Mouse (Mus musculus) midbrain, postnatal 0 days (tissue): ENCODE results near the gene Vtcn1. TPM values are rescaled to one million over a fixed set of nuclear protein-coding genes. Genes with fewer than 3 reads are reported as not detected.
"Not testable (repeated sequence)": the region's sequence is repeated elsewhere in the genome, so short reads cannot be mapped to it uniquely, and the experiment has no call there.

Experiments
- ATAC-seq: fragments of 200-750 bp; cut with Nextera tagmentation; 2 replicates; pipeline ENCODE4 v1.8.0; 2017; ENCODE audit warnings: moderate number of reproducible peaks, mild to moderate bottlenecking, moderate TSS enrichment, moderate library complexity; ENCODE audit not compliant: low FRiP score
- DNase-seq: peaks from one replicate; pipeline ENCODE4 v3.0.0-alpha.2; 2015; ENCODE audit warnings: low spot score
- H3K27ac ChIP-seq: fragments of 300-500 bp; sonication (generic); 2 replicates; pipeline ENCODE4 v1.5.1; 2014; ENCODE audit warnings: low read depth, mild to moderate bottlenecking, low read length, mixed read lengths
- H3K27me3 ChIP-seq: fragments of 300-500 bp; sonication (generic); 2 replicates; pipeline ENCODE4 v1.6.1; 2014; ENCODE audit warnings: low read length, control low read depth, mixed read lengths; ENCODE audit not compliant: insufficient read depth
- H3K36me3 ChIP-seq: fragments of 300-500 bp; sonication (generic); 2 replicates; pipeline ENCODE4 v1.6.1; 2014; ENCODE audit warnings: low read length, control low read depth, mixed read lengths; ENCODE audit not compliant: insufficient read depth
- H3K4me1 ChIP-seq: fragments of 300-500 bp; sonication (generic); 2 replicates; pipeline ENCODE4 v1.6.1; 2014; ENCODE audit warnings: mild to moderate bottlenecking, control low read depth, antibody characterized with exemption, low read length, mixed read lengths; ENCODE audit not compliant: insufficient read depth
- H3K4me2 ChIP-seq: fragments of 300-500 bp; sonication (generic); 2 replicates; pipeline ENCODE4 v1.6.1; 2014; ENCODE audit warnings: low read depth, mild to moderate bottlenecking, low read length, mixed read lengths; ENCODE audit not compliant: poor library complexity, severe bottlenecking
- H3K4me3 ChIP-seq: fragments of 300-500 bp; sonication (generic); 2 replicates; pipeline ENCODE4 v1.5.1; 2014; ENCODE audit warnings: low read depth, mild to moderate bottlenecking, low read length, moderate library complexity
- H3K9ac ChIP-seq: fragments of 300-500 bp; sonication (generic); replicated peaks from 2 replicates; pipeline ENCODE4 v1.6.1; 2014; ENCODE audit warnings: mild to moderate bottlenecking, low read length, moderate library complexity, mixed read lengths; ENCODE audit not compliant: poor library complexity, severe bottlenecking
- H3K9me3 ChIP-seq: fragments of 300-500 bp; sonication (generic); 2 replicates; pipeline ENCODE4 v1.6.1; 2016; ENCODE audit warnings: low read length, control low read depth
- CTCF ChIP-seq: IDR thresholded peaks from 2 replicates; pipeline ENCODE4 v1.5.1; 2016; ENCODE audit warnings: antibody characterized with exemption, mild to moderate bottlenecking
- WGBS: fragments of 180-500 bp; shearing (Covaris S2); extraction: QIAGEN DNeasy Blood & Tissue Kit; methylation state at CpG from one replicate; pipeline ENCODE4 v1.1.7; 2014; 5-methylcytosine and 5-hydroxymethylcytosine counted together
- polyA plus RNA-seq: library from polyadenylated mRNA; unstranded; fragments of >200 nt; fragmentation: Nextera tagmentation; extraction: Ambion mirVana; gene quantifications from 2 replicates; pipeline ENCODE4 v1.2.1, GENCODE M21; 2015
- total RNA-seq: library from RNA; depleted of rRNA; stranded (reverse); fragments of >200 nt; gene quantifications from 2 replicates; pipeline ENCODE4 v1.2.3, GENCODE M21; 2014

The Vtcn1 gene
- total and polyA plus RNA-seq, 2 experiments from 2014 or later = not detected

DNA sequence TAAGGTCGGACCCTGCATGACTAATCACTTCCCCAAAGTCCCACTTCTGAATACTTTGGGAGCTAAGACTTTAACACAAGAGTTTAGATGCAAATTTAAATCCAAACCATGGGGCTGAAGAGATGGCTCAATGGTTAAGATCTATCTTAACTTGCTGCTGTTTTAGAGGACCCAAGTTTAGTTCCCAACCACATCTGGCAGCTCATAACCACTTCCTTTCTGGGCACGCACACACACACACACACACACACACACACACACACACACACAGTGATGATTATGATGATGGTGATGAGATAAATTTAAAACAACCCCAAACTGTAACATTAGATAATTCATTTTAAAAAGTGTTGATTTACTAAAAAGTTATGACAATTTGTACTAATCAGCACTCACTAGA is 13.4 kb upstream of the Vtcn1 start:
- 80% methylated on average over 2 of the region's 2 CpGs for WGBS
- H3K4me3 ChIP-seq = no peak overlapping the region
- H3K9me3 ChIP-seq = no peaks in the 10 kb centered on the region
- H3K27me3 ChIP-seq = no peaks in the 10 kb centered on the region
- DNase-seq (no peak), ATAC-seq (no peak)
- no peak overlapping the region for H3K27ac ChIP-seq
- H3K4me1 ChIP-seq = no peaks in the 10 kb centered on the region
- no peak overlapping the region for H3K9ac ChIP-seq
- no peak overlapping the region for H3K4me2 ChIP-seq
- no peak for TF ChIP-seq CTCF
- H3K36me3 ChIP-seq = no peaks in the 10 kb centered on the region

DNA sequence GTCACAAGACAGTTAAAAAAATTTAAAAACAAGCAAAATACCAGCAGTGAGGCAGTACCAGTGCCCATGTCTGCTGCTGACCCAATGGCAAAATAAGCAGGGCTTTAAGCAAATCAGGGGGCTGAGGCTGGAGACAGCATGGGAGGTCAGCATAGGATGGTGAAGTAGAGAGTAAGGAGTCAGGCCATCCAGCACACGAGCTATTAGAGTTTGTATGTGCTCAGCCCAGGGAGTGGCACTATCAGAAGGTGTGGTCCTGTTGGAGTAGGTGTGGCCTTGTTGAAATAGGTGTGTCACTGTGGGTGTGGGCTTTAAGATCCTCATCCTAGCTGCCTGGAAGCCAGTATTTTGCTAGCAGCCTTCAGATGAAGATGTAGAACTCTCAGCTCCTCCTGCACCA is 9.8 kb upstream of the Vtcn1 start:
- not testable (repeated sequence) for H3K27ac ChIP-seq, H3K4me2 ChIP-seq, H3K27me3 ChIP-seq, H3K4me3 ChIP-seq, H3K9me3 ChIP-seq, H3K9ac ChIP-seq, H3K4me1 ChIP-seq, DNase-seq, H3K36me3 ChIP-seq, ATAC-seq
- 62% methylated on average over 1 of the region's 1 CpGs for WGBS

DNA sequence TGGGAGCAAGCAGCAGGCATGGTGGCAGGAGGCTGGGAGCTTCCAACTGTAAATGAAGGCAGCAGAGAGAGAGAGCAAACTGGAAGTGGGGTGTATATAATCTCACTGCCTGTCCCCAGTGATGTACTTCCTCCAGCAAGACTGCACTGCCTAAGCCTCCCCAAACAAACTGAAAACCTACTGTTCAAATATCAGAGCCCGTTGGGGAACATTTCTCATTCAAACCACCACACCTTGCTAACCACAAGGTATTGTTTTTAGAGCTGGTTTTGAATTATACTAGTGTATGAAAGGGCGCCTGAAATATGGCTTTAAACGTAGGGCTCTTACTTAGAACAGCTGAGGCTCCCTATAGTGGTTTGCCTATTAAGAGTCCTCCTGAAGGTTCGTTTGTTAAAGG is 6.5 kb upstream of the Vtcn1 start:
- Histone ChIP-seq H3K9ac (no peak overlapping the region), H3K4me2 (no peak overlapping the region), H3K36me3 (no peaks in the 10 kb centered on the region), H3K4me3 (no peak overlapping the region), H3K27me3 (no peaks in the 10 kb centered on the region), H3K27ac (no peak overlapping the region), H3K9me3 (no peaks in the 10 kb centered on the region), H3K4me1 (no peaks in the 10 kb centered on the region)
- 75% methylated on average over 4 of the region's 4 CpGs for WGBS
- no peak for TF ChIP-seq CTCF
- ATAC-seq (no peak), DNase-seq (no peak)

DNA sequence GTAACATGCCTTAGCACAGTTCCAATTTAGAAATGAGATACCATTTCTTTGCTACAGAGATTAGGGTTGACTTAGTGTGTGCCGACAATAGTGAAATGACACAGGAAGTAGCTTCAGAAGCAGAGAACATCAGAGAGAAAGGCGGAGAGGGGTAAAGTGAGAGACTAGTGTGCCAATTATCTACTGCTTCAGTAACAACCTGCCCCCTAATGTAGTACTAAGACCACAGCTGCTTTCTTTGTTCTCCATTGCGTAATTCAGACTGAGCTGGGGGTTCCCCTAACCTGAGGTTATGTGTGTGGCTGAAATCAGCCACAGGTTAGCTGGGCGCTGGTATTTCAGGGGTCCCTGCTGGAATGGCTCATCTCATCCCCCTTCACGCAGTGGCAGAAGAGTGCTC is 5.7 kb upstream of the Vtcn1 start:
- TF ChIP-seq CTCF = no peak
- no peaks in the 10 kb centered on the region for H3K9me3 ChIP-seq
- DNase-seq (no peak), ATAC-seq (no peak)
- no peak overlapping the region for H3K4me2 ChIP-seq
- H3K4me1 ChIP-seq = no peaks in the 10 kb centered on the region
- H3K27ac ChIP-seq = no peak overlapping the region
- WGBS = 92% methylated on average over 5 of the region's 5 CpGs
- no peak overlapping the region for H3K9ac ChIP-seq
- H3K36me3 ChIP-seq = no peaks in the 10 kb centered on the region
- H3K27me3 ChIP-seq = no peaks in the 10 kb centered on the region
- no peak overlapping the region for H3K4me3 ChIP-seq

DNA sequence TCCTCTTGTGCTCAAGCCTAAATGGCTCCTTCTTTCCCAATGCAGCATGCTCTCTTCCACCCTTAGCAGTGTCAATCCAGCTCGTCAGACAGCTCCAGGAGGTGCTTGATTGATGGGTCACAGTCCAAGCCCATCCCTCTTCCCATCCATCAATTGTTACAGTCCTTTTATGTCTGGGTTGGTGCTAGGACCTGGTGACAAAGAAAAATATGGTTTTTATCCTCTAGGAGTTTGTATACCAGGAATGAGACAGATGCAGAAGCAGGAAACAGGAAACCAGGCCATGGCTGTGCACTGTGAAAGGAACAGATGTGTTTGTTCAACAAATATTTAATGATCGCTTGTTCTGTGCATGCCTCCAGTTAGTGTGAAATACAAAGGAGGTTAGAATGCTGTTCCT is 4.4 kb upstream of the Vtcn1 start:
- Histone ChIP-seq H3K27ac (peak overlapping the region; percentile 8; the same call in 1 of the 2 replicates), H3K9ac (no peak overlapping the region), H3K27me3 (no peaks in the 10 kb centered on the region), H3K36me3 (no peaks in the 10 kb centered on the region), H3K4me3 (no peak overlapping the region), H3K4me2 (no peak overlapping the region), H3K9me3 (no peaks in the 10 kb centered on the region), H3K4me1 (no peaks in the 10 kb centered on the region)
- 60% methylated on average over 2 of the region's 2 CpGs for WGBS
- DNase-seq (peak; percentile 2), ATAC-seq (peak; percentile 28; the same call in 1 of the 2 replicates)
- no peak for TF ChIP-seq CTCF

DNA sequence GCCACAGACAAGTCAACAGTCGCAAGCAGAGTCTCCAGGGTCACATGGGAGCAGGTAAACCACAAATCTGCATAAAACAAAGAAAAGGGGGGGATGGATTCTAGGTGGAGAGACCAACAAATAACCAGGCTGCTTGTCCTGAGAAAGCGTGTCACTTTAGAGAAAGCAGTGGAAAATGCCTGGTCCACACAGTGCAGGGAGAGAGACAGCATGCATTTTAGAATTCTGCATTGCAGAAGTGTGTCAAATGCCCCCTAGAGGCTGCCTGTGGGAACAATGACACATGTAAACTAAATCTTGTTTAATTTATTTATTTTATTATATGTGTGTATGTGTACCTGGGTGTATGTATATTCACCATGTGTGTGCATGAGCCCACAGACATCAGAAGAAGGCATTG is 4.0 kb upstream of the Vtcn1 start:
- Histone ChIP-seq H3K36me3 (no peaks in the 10 kb centered on the region), H3K4me2 (no peak overlapping the region), H3K27me3 (no peaks in the 10 kb centered on the region), H3K9ac (no peak overlapping the region), H3K4me1 (no peaks in the 10 kb centered on the region), H3K9me3 (no peaks in the 10 kb centered on the region), H3K27ac (no peak overlapping the region; the same call in 1 of the 2 replicates), H3K4me3 (no peak overlapping the region)
- 52% methylated on average over 2 of the region's 2 CpGs for WGBS
- ATAC-seq = peak; percentile 79
- TF ChIP-seq CTCF = peak; percentile 72
- peak; percentile 73 for DNase-seq
